Mouse (Mus musculus) brown adipose tissue, adult 24 weeks (tissue): ENCODE results near the gene Bcl7a. TPM values are rescaled to one million over a fixed set of nuclear protein-coding genes. Genes with fewer than 3 reads are reported as not detected.

Source experiments
- H3K27ac ChIP-seq: fragments of 200-500 bp; replicated peaks from 2 replicates; pipeline ENCODE4 v1.5.1; 2012; ENCODE audit warnings: low read depth, mild to moderate bottlenecking, low read length
- H3K4me1 ChIP-seq: fragments of 200-500 bp; 2 replicates; pipeline ENCODE4 v1.6.1; 2012; ENCODE audit warnings: low read length, mixed read lengths; ENCODE audit not compliant: control insufficient read depth, insufficient read depth, insufficient read length
- H3K4me3 ChIP-seq: fragments of 200-500 bp; 2 replicates; pipeline ENCODE4 v1.5.1; 2012; ENCODE audit warnings: low read depth, mild to moderate bottlenecking, low read length, moderate library complexity; ENCODE audit not compliant: insufficient read depth
- polyA plus RNA-seq: library from polyadenylated mRNA; stranded (reverse); fragments of >200 nt; gene quantifications from 2 replicates; pipeline ENCODE4 v1.2.4, GENCODE M21; 2012; ENCODE audit not compliant: missing spikeins, insufficient read depth, insufficient read length

The Bcl7a gene
- polyA plus RNA-seq, 1 experiment: 9.8 TPM

- H3K4me1 ChIP-seq: peaks cover 8% of the 10 kb centered on the region
- H3K27ac ChIP-seq: no peak overlapping the region
- no peak overlapping the region for H3K4me3 ChIP-seq
These were observed 4.4 kb downstream of the Bcl7a start for GRCm38 (mm10) chr5:123347985-123348384.

GRCm38 (mm10) chr5:123350386-123350785 is 6.8 kb downstream of the Bcl7a start:
- Histone ChIP-seq H3K4me1 (peaks cover 8% of the 10 kb centered on the region), H3K4me3 (no peak overlapping the region), H3K27ac (no peak overlapping the region)

GRCm38 (mm10) chr5:123355918-123356317 is 12.3 kb downstream of the Bcl7a start:
- Histone ChIP-seq H3K27ac (no peak overlapping the region), H3K4me1 (no peaks in the 10 kb centered on the region; the same call in 1 of the 2 replicates), H3K4me3 (no peak overlapping the region)

- Histone ChIP-seq H3K4me1 (no peaks in the 10 kb centered on the region), H3K27ac (no peak overlapping the region), H3K4me3 (no peak overlapping the region)
These were observed 13.6 kb downstream of the Bcl7a start for GRCm38 (mm10) chr5:123357253-123357652.

- Histone ChIP-seq H3K27ac (no peak overlapping the region), H3K4me1 (peaks cover 10% of the 10 kb centered on the region), H3K4me3 (no peak overlapping the region)
These were observed 15.8 kb downstream of the Bcl7a start for GRCm38 (mm10) chr5:123359431-123359830.

GRCm38 (mm10) chr5:123362911-123363310 is 19.3 kb downstream of the Bcl7a start:
- peak overlapping the region; percentile 99; the same call in 1 of the 2 replicates for H3K27ac ChIP-seq
- no peak overlapping the region for H3K4me3 ChIP-seq
- H3K4me1 ChIP-seq: peaks cover 13% of the 10 kb centered on the region

GRCm38 (mm10) chr5:123364302-123364971 is 20.8 kb downstream of the Bcl7a start:
- H3K4me3 ChIP-seq: no peak overlapping the region
- peaks cover 13% of the 10 kb centered on the region for H3K4me1 ChIP-seq
- peak overlapping the region; percentile 99 for H3K27ac ChIP-seq

GRCm38 (mm10) chr5:123368869-123369488 is 25.3 kb downstream of the Bcl7a start:
- no peak overlapping the region for H3K27ac ChIP-seq
- peaks cover 6% of the 10 kb centered on the region for H3K4me1 ChIP-seq
- no peak overlapping the region for H3K4me3 ChIP-seq

GRCm38 (mm10) chr5:123370049-123370448 is 26.4 kb downstream of the Bcl7a start:
- Histone ChIP-seq H3K4me1 (no peaks in the 10 kb centered on the region), H3K27ac (no peak overlapping the region), H3K4me3 (no peak overlapping the region)

- H3K4me1 ChIP-seq: 0 out of 2 replicates have a peak, but pooled peaks cover 3% of the 10 kb centered on the region
- H3K27ac ChIP-seq: no peak overlapping the region
- no peak overlapping the region for H3K4me3 ChIP-seq
These were observed 31.6 kb downstream of the Bcl7a start for GRCm38 (mm10) chr5:123375262-123375661.

GRCm38 (mm10) chr5:123375793-123376452 is 32.3 kb downstream of the Bcl7a start:
- Histone ChIP-seq H3K4me3 (no peak overlapping the region), H3K27ac (0 out of 2 replicates have a peak overlapping the region, but pooled peaks have one; percentile 11), H3K4me1 (0 out of 2 replicates have a peak, but pooled peaks cover 3% of the 10 kb centered on the region)

- Histone ChIP-seq H3K4me3 (no peak overlapping the region), H3K4me1 (0 out of 2 replicates have a peak, but pooled peaks cover 3% of the 10 kb centered on the region), H3K27ac (no peak overlapping the region)
These were observed 32.9 kb downstream of the Bcl7a start for GRCm38 (mm10) chr5:123376569-123376968.

- Histone ChIP-seq H3K27ac (peak overlapping the region; percentile 43), H3K4me3 (no peak overlapping the region), H3K4me1 (peaks cover 8% of the 10 kb centered on the region; the same call in 1 of the 2 replicates)
These were observed 33.7 kb downstream of the Bcl7a start for GRCm38 (mm10) chr5:123377120-123377955.

GRCm38 (mm10) chr5:123378712-123379111 is 35.1 kb downstream of the Bcl7a start:
- Histone ChIP-seq H3K4me3 (no peak overlapping the region), H3K4me1 (peaks cover 8% of the 10 kb centered on the region; the same call in 1 of the 2 replicates), H3K27ac (no peak overlapping the region)

GRCm38 (mm10) chr5:123379504-123379931 is 35.9 kb downstream of the Bcl7a start:
- Histone ChIP-seq H3K4me1 (peaks cover 8% of the 10 kb centered on the region; the same call in 1 of the 2 replicates), H3K4me3 (no peak overlapping the region), H3K27ac (no peak overlapping the region)
